9 mouse cellular contexts compared by ENCODE assay signal in the genomic region with DNA sequence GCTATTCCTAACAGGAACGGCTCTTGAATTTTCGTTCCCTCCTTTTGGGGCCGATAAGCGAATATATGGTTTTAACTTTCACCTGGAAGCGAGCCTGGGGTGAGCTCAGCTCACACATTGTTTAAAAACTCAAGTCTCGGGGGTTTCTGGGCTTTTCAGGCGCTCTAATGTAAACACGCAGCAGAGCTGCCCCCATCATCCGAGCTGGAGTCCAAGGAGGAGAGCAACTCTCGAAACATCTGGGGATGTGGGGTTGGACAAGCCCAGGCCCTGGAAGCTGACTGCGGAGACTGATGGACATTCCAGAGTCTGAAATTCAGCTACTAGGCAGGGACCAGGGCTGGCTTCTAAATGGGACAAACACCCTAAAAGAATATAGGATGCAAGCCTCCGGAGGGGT. TPM values are rescaled to one million over a fixed set of nuclear protein-coding genes. Genes with fewer than 3 reads are reported as not detected.
DNase-seq lines count a peak whose midpoint lies in the region; ATAC-seq and TF ChIP-seq lines count a peak whose summit lies in the region.
"Had no signal": no experiment of that assay in that cellular context is flagged by ENCODE, and none has a peak within 500 bp of the region (broad histone marks: within the 10 kb centered on the region; RNA-seq: fewer than 3 reads in every experiment).

No protein-coding gene starts in this region.

- TF ChIP-seq EP300 in heart, adult 2 months (IDR thresholded peaks at IDR 0.05; ENCODE audit: insufficient read depth, low read depth, low read length): no peak
- TF ChIP-seq EP300 in heart, postnatal 0 days (IDR thresholded peaks at IDR 0.05; ENCODE audit: low read depth): no peak

- H3K27ac ChIP-seq in heart, adult 2 months: peak overlapping the region; percentile 73
- no peak overlapping the region for H3K27ac ChIP-seq in lung, embryonic 14.5 days (ENCODE audit: low read depth)
- peak overlapping the region; percentile 67; the same call in 1 of the 2 replicates for H3K27ac ChIP-seq in heart, postnatal 0 days (ENCODE audit: low read depth)
- no peak overlapping the region for H3K27ac ChIP-seq in neural tube, embryonic 15.5 days (replicated peaks)

- no peaks in the 10 kb centered on the region for H3K36me3 ChIP-seq in heart, adult 2 months (ENCODE audit: control insufficient read depth, insufficient read depth, low read length)
- no peaks in the 10 kb centered on the region for H3K36me3 ChIP-seq in lung, embryonic 14.5 days (ENCODE audit: insufficient read depth)
- no peaks in the 10 kb centered on the region for H3K36me3 ChIP-seq in heart, postnatal 0 days (replicated peaks; ENCODE audit: control insufficient read depth, insufficient read depth, low read length)
- no peaks in the 10 kb centered on the region for H3K36me3 ChIP-seq in neural tube, embryonic 15.5 days

- peak overlapping the region; percentile 96 for H3K4me2 ChIP-seq in lung, embryonic 14.5 days
- H3K4me2 ChIP-seq in heart, postnatal 0 days (ENCODE audit: low read depth, low read length): peak overlapping the region; percentile 75
- peak overlapping the region; percentile 84; the same call in 1 of the 2 replicates for H3K4me2 ChIP-seq in neural tube, embryonic 15.5 days

- H3K9ac ChIP-seq in heart, adult 2 months (ENCODE audit: low read depth, low read length): 0 out of 2 replicates have a peak overlapping the region, but pooled peaks have one; percentile 9
- peak overlapping the region; percentile 17; the same call in 1 of the 2 replicates for H3K9ac ChIP-seq in lung, embryonic 14.5 days
- peak overlapping the region; percentile 68; the same call in 1 of the 2 replicates for H3K9ac ChIP-seq in heart, postnatal 0 days (replicated peaks; ENCODE audit: low read depth, low read length)
- no peak overlapping the region for H3K9ac ChIP-seq in neural tube, embryonic 15.5 days (replicated peaks)

- peak in 1 of 2 experiments; percentile 28 for DNase-seq in heart, adult 2 months
- DNase-seq in heart, postnatal 36 days: no peak
- peak; percentile 76 for DNase-seq in lung, embryonic 14.5 days
- DNase-seq in lung, adult 18-20 months: no peak
- no peak for DNase-seq in heart, postnatal 0 days (ENCODE audit: low spot score)
- no peak for DNase-seq in left cerebral cortex, adult 8-10 months (ENCODE audit: low spot score in 2 of 2)

- ATAC-seq in lung, embryonic 14.5 days (ENCODE audit: insufficient read depth): peak; percentile 39
- no peak for ATAC-seq in heart, postnatal 0 days (ENCODE audit: insufficient read depth, low read depth)
- no peak for ATAC-seq in neural tube, embryonic 15.5 days (ENCODE audit: low FRiP score)
- ATAC-seq in activated CD4-positive, CD25-positive, alpha-beta regulatory T cell, adult 4 months: no peak

- TF ChIP-seq POLR2A in heart, adult 2 months (IDR thresholded peaks at IDR 0.05; ENCODE audit: insufficient read depth, low read depth, low read length): no peak

- peak overlapping the region; percentile 33; the same call in 1 of the 2 replicates for H3K4me3 ChIP-seq in heart, adult 2 months
- peak overlapping the region; percentile 56 for H3K4me3 ChIP-seq in lung, embryonic 14.5 days (ENCODE audit: low read depth, low read length)
- H3K4me3 ChIP-seq in heart, postnatal 0 days (ENCODE audit: low read depth, low read length): peak overlapping the region; percentile 54
- peak overlapping the region; percentile 41; the same call in 1 of the 2 replicates for H3K4me3 ChIP-seq in neural tube, embryonic 15.5 days (replicated peaks)

- intact Hi-C loops in heart, adult 2 months (cut with DNase I): no loop called here
- intact Hi-C loops in heart, postnatal 36 days (cut with DNase I): no loop called here

- H3K79me2 ChIP-seq in heart, adult 2 months (replicated peaks; ENCODE audit: control insufficient read depth, insufficient read depth, low read length): no peaks in the 10 kb centered on the region

- no peaks in the 10 kb centered on the region; the same call in 1 of the 2 replicates for H3K27me3 ChIP-seq in heart, adult 2 months (ENCODE audit: control insufficient read depth, insufficient read depth, low read length)
- no peaks in the 10 kb centered on the region for H3K27me3 ChIP-seq in lung, embryonic 14.5 days (ENCODE audit: insufficient read depth, low read length)
- H3K27me3 ChIP-seq in heart, postnatal 0 days (ENCODE audit: control insufficient read depth, insufficient read depth, low read length): peaks cover 23% of the 10 kb centered on the region
- peaks cover 19% of the 10 kb centered on the region for H3K27me3 ChIP-seq in neural tube, embryonic 15.5 days (replicated peaks)

- no peak for TF ChIP-seq CTCF in heart, adult 2 months (IDR thresholded peaks at IDR 0.05)
- TF ChIP-seq CTCF in lung, embryonic 14.5 days (IDR thresholded peaks at IDR 0.05; ENCODE audit: low read depth): no peak
- no peak for TF ChIP-seq CTCF in heart, postnatal 0 days (IDR thresholded peaks at IDR 0.05; ENCODE audit: low read depth)

- 54% methylated on average over 12 of the region's 12 CpGs for WGBS in heart, adult 2 months
- WGBS in lung, embryonic 14.5 days: 3% methylated on average over 12 of the region's 12 CpGs
- WGBS in heart, postnatal 0 days: 50% methylated on average over 12 of the region's 12 CpGs
- 34% methylated on average over 12 of the region's 12 CpGs for WGBS in neural tube, embryonic 15.5 days

- peaks cover 2% of the 10 kb centered on the region; the same call in 1 of the 2 replicates for H3K4me1 ChIP-seq in heart, adult 2 months (ENCODE audit: control insufficient read depth, insufficient read depth, low read length)
- no peaks in the 10 kb centered on the region; the same call in 1 of the 2 replicates for H3K4me1 ChIP-seq in lung, embryonic 14.5 days (ENCODE audit: insufficient read depth)
- H3K4me1 ChIP-seq in heart, postnatal 0 days (ENCODE audit: control insufficient read depth, insufficient read depth): no peaks in the 10 kb centered on the region
- peaks cover 10% of the 10 kb centered on the region for H3K4me1 ChIP-seq in neural tube, embryonic 15.5 days

- no peaks in the 10 kb centered on the region for H3K9me3 ChIP-seq in lung, embryonic 14.5 days (ENCODE audit: low read depth, low read length)
- H3K9me3 ChIP-seq in heart, postnatal 0 days (replicated peaks; ENCODE audit: control insufficient read depth, low read length): no peaks in the 10 kb centered on the region; the same call in 1 of the 2 replicates
- H3K9me3 ChIP-seq in neural tube, embryonic 15.5 days (replicated peaks): no peaks in the 10 kb centered on the region

RNA-seq across cellular contexts. Expression of a gene that starts 1.1 kb away (rescaled TPM):
- total RNA-seq in heart, adult 2 months (2021): 10 to 100 TPM; 16.3 to 17.7 TPM
- 31.3 and 32.1 TPM in 2 replicates for polyA plus RNA-seq in heart, adult 2 months (2012; rRNA removed)
- 10 to 100 TPM; 19.5 to 22.2 TPM for total RNA-seq in heart, postnatal 36 days (2021)
- 16.0 and 18.6 TPM in 2 replicates for polyA plus RNA-seq in lung, embryonic 14.5 days (2014; fragmentation: Nextera tagmentation; extraction: Ambion mirVana)
- 38.6 and 60.0 TPM in 2 replicates for total RNA-seq in heart, postnatal 0 days (2014; rRNA removed; ENCODE audit: low replicate concordance)
- 20.8 and 22.6 TPM in 2 replicates for polyA plus RNA-seq in heart, postnatal 0 days (2015; fragmentation: Nextera tagmentation; extraction: Ambion mirVana)
- polyA plus RNA-seq in neural tube, embryonic 15.5 days (2015; fragmentation: Nextera tagmentation; extraction: Ambion mirVana): 5.6 and 6.7 TPM in 2 replicates
- total RNA-seq in left cerebral cortex, adult 8-10 months (2022): 1 to 10 TPM; 1.3 to 2.6 (median 2.1) TPM
- under 1 TPM in 1 of 2 experiments, not detected in 1; 0.17 TPM for polyA plus RNA-seq in activated CD4-positive, CD25-positive, alpha-beta regulatory T cell, adult 4 months (2017; shearing (Covaris generic))
- total RNA-seq: megakaryocyte progenitor cell, adult 5-6 weeks had no signal

RNA-seq across cellular contexts. Expression of a gene that starts 49.3 kb away (rescaled TPM):
- 10 to 100 TPM; 32.8 to 38.8 TPM for total RNA-seq in heart, adult 2 months (2021)
- polyA plus RNA-seq in heart, adult 2 months (2012; rRNA removed): 17.2 and 19.2 TPM in 2 replicates
- total RNA-seq in heart, postnatal 36 days (2021): 10 to 100 TPM; 39.2 to 51.7 TPM
- polyA plus RNA-seq in lung, embryonic 14.5 days (2014; fragmentation: Nextera tagmentation; extraction: Ambion mirVana): 0.37 and 0.42 TPM in 2 replicates
- 4.8 and 7.1 TPM in 2 replicates for total RNA-seq in heart, postnatal 0 days (2014; rRNA removed; ENCODE audit: low replicate concordance)
- 1.7 TPM in 2 replicates for polyA plus RNA-seq in heart, postnatal 0 days (2015; fragmentation: Nextera tagmentation; extraction: Ambion mirVana)
- 3.8 and 3.9 TPM in 2 replicates for polyA plus RNA-seq in neural tube, embryonic 15.5 days (2015; fragmentation: Nextera tagmentation; extraction: Ambion mirVana)
- 100 to 1,000 TPM; 158 to 198 (median 179) TPM for total RNA-seq in left cerebral cortex, adult 8-10 months (2022)
- under 1 TPM; 0.61 to 0.96 TPM for polyA plus RNA-seq in activated CD4-positive, CD25-positive, alpha-beta regulatory T cell, adult 4 months (2017; shearing (Covaris generic))

Comparison
In these comparisons a context has a peak if more than half of its experiments do, and no peak if none do; other contexts are left out.
1. H3K27ac ChIP-seq: peak in heart, adult 2 months (single experiment) and heart, postnatal 0 days (single experiment); none in lung, embryonic 14.5 days (single experiment) and neural tube, embryonic 15.5 days (single experiment).
2. Peak in every context shown above with its lines, with median percentiles within 50 percentile points of each other: H3K4me3 ChIP-seq and H3K4me2 ChIP-seq.